Mouse (Mus musculus): ENCODE results near the gene Taar7f. TPM values are rescaled to one million over a fixed set of nuclear protein-coding genes. Genes with fewer than 3 reads are reported as not detected.

Gene Taar7f
- total and polyA plus RNA-seq, 3 experiments, result not detected

DNA sequence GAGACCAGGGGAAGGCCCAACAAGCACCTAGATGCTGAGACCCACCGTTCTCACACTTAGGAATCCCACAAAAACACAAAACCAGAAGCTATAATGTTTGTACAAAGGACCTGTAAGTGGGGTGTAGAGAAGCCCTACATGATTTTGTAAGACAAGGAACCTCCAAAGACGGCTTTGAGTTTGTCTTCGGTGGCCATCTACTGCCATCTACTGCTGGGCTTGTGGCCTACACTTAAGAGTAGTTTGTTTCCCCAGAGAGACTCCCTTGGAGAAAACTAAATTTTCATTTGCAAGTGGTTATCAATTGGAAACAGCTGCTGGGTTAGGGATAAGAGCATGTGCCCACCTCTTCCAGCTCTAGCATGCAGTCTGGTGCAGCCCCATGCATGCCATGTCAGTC is 30.9 kb downstream of the Taar7f start:
- no peak overlapping the region for H3K4me3 ChIP-seq (replicated peaks in 1 of 3; ENCODE audit: low read depth in 2 of 3, low read length in 2 of 3, poor library complexity in 1 of 3)
- no peaks in the 10 kb centered on the region for H3K9me3 ChIP-seq (replicated peaks; ENCODE audit: low read length)
- H3K4me2 ChIP-seq (ENCODE audit: insufficient read depth, low read depth, poor library complexity, severe bottlenecking), result no peak overlapping the region
- in situ Hi-C loops (cut with MboI; ENCODE audit: low pct_ligation_motif_present, low pct_unique_long_range_greater_than_20kb, low sequenced_read_pairs) (no loop called here), dilution Hi-C loops (cut with MboI; ENCODE audit: extremely low pct_ligation_motif_present, extremely low pct_unique_long_range_greater_than_20kb, low sequenced_read_pairs) (no loop called here)
- TF ChIP-seq ZC3H11A (IDR thresholded peaks at IDR 0.05; ENCODE audit: low read depth, low read length), result peak; percentile 80
- TF ChIP-seq ZMIZ1 (IDR thresholded peaks at IDR 0.05; ENCODE audit: low read depth, low read length), result no peak
- TF ChIP-seq TBP (conservative IDR thresholded peaks at IDR 0.05; ENCODE audit: low read depth, low read length), result no peak
- TF ChIP-seq MAX (IDR thresholded peaks at IDR 0.05; ENCODE audit: low read length), result no peak
- no peak for TF ChIP-seq MYC (IDR thresholded peaks at IDR 0.05; ENCODE audit: low read depth, low read length)
- TF ChIP-seq RAD21 (IDR thresholded peaks at IDR 0.05; ENCODE audit: low read depth, low read length), result peak; percentile 90
- TF ChIP-seq SMC3 (IDR thresholded peaks at IDR 0.05; ENCODE audit: low read depth, low read length), result peak; percentile 88
- TF ChIP-seq CTCF (conservative IDR thresholded peaks at IDR 0.05 in 1 of 2, IDR thresholded peaks at IDR 0.05 in 1 of 2; ENCODE audit: low read depth in 2 of 2, low read length in 2 of 2), result peak; percentile 29 to 85; a peak in 3 of 4 replicates
- H3K79me2 ChIP-seq (replicated peaks; ENCODE audit: control insufficient read depth, extremely low read depth, insufficient read depth, poor library complexity, severe bottlenecking), result no peaks in the 10 kb centered on the region
- peak; percentile 42 for DNase-seq (ENCODE audit: extremely low read depth)
- H3K27ac ChIP-seq (ENCODE audit: insufficient read depth, low read depth), result no peak overlapping the region
- H3K4me1 ChIP-seq (ENCODE audit: control insufficient read depth in 1 of 2, insufficient read depth in 2 of 2), result no peaks in the 10 kb centered on the region
- H3K27me3 ChIP-seq (replicated peaks), result no peaks in the 10 kb centered on the region
- no peak overlapping the region for H3K9ac ChIP-seq (ENCODE audit: insufficient read depth, low read depth)
- no peaks in the 10 kb centered on the region for H3K36me3 ChIP-seq (replicated peaks in 1 of 2; ENCODE audit: control insufficient read depth in 1 of 2, insufficient read depth in 1 of 2, low read length in 1 of 2)

GRCm38 (mm10) chr10:24085936-24086335 is 36.6 kb downstream of the Taar7f start:
- DNase-seq (ENCODE audit: extremely low read depth), result no peak
- Histone ChIP-seq H3K9ac (ENCODE audit: insufficient read depth, low read depth) (no peak overlapping the region), H3K79me2 (replicated peaks; ENCODE audit: control insufficient read depth, extremely low read depth, insufficient read depth, poor library complexity, severe bottlenecking) (no peaks in the 10 kb centered on the region), H3K4me3 (replicated peaks in 1 of 3; ENCODE audit: low read depth in 2 of 3, low read length in 2 of 3, poor library complexity in 1 of 3) (no peak overlapping the region), H3K4me2 (ENCODE audit: insufficient read depth, low read depth, poor library complexity, severe bottlenecking) (no peak overlapping the region), H3K27me3 (replicated peaks) (no peaks in the 10 kb centered on the region), H3K27ac (ENCODE audit: insufficient read depth, low read depth) (no peak overlapping the region), H3K9me3 (replicated peaks; ENCODE audit: low read length) (no peaks in the 10 kb centered on the region), H3K36me3 (replicated peaks in 1 of 2; ENCODE audit: control insufficient read depth in 1 of 2, insufficient read depth in 1 of 2, low read length in 1 of 2) (no peaks in the 10 kb centered on the region), H3K4me1 (ENCODE audit: control insufficient read depth in 1 of 2, insufficient read depth in 2 of 2) (no peaks in the 10 kb centered on the region)
- in situ Hi-C loops (cut with MboI; ENCODE audit: low pct_ligation_motif_present, low pct_unique_long_range_greater_than_20kb, low sequenced_read_pairs), result no loop called here
- no peak for TF ChIP-seq SMC3 (IDR thresholded peaks at IDR 0.05; ENCODE audit: low read depth, low read length)
- TF ChIP-seq ZC3H11A (IDR thresholded peaks at IDR 0.05; ENCODE audit: low read depth, low read length), result no peak
- no peak for TF ChIP-seq RCOR1 (conservative IDR thresholded peaks at IDR 0.05; ENCODE audit: low read depth, low read length)
- no peak for TF ChIP-seq ZKSCAN1 (IDR thresholded peaks at IDR 0.05; ENCODE audit: borderline replicate concordance, low read depth, low read length)
- no peak for TF ChIP-seq MAX (IDR thresholded peaks at IDR 0.05; ENCODE audit: low read length)
- no peak for TF ChIP-seq MXI1 (IDR thresholded peaks at IDR 0.05; ENCODE audit: low read depth, low read length)
- TF ChIP-seq IRF4 (IDR thresholded peaks at IDR 0.05; ENCODE audit: low read depth, low read length), result no peak
- dilution Hi-C loops (cut with MboI; ENCODE audit: extremely low pct_ligation_motif_present, extremely low pct_unique_long_range_greater_than_20kb, low sequenced_read_pairs), result no loop called here

- no peak for TF ChIP-seq NRF1 (IDR thresholded peaks at IDR 0.05; ENCODE audit: low read depth, low read length)
- no peak for TF ChIP-seq ZMIZ1 (IDR thresholded peaks at IDR 0.05; ENCODE audit: low read depth, low read length)
- no peak for TF ChIP-seq NELFE (IDR thresholded peaks at IDR 0.05; ENCODE audit: low read depth, low read length)
- TF ChIP-seq JUN (IDR thresholded peaks at IDR 0.05; ENCODE audit: insufficient read depth, low read depth, low read length), result no peak
- in situ Hi-C loops (cut with MboI; ENCODE audit: low pct_ligation_motif_present, low pct_unique_long_range_greater_than_20kb, low sequenced_read_pairs) (no loop called here), dilution Hi-C loops (cut with MboI; ENCODE audit: extremely low pct_ligation_motif_present, extremely low pct_unique_long_range_greater_than_20kb, low sequenced_read_pairs) (no loop called here)
- Histone ChIP-seq H3K9ac (ENCODE audit: insufficient read depth, low read depth) (no peak overlapping the region), H3K4me2 (ENCODE audit: insufficient read depth, low read depth, poor library complexity, severe bottlenecking) (no peak overlapping the region), H3K4me3 (replicated peaks in 1 of 3; ENCODE audit: low read depth in 2 of 3, low read length in 2 of 3, poor library complexity in 1 of 3) (no peak overlapping the region), H3K9me3 (replicated peaks; ENCODE audit: low read length) (no peaks in the 10 kb centered on the region), H3K27me3 (replicated peaks) (no peaks in the 10 kb centered on the region), H3K27ac (ENCODE audit: insufficient read depth, low read depth) (no peak overlapping the region), H3K79me2 (replicated peaks; ENCODE audit: control insufficient read depth, extremely low read depth, insufficient read depth, poor library complexity, severe bottlenecking) (no peaks in the 10 kb centered on the region), H3K36me3 (replicated peaks in 1 of 2; ENCODE audit: control insufficient read depth in 1 of 2, insufficient read depth in 1 of 2, low read length in 1 of 2) (no peaks in the 10 kb centered on the region), H3K4me1 (ENCODE audit: control insufficient read depth in 1 of 2, insufficient read depth in 2 of 2) (no peaks in the 10 kb centered on the region)
- DNase-seq (ENCODE audit: extremely low read depth), result no peak
Measured at GRCm38 (mm10) chr10:24086555-24086954, 37.2 kb downstream of the Taar7f start.
